12 mouse cellular contexts compared by ENCODE assay signal in the genomic region with DNA sequence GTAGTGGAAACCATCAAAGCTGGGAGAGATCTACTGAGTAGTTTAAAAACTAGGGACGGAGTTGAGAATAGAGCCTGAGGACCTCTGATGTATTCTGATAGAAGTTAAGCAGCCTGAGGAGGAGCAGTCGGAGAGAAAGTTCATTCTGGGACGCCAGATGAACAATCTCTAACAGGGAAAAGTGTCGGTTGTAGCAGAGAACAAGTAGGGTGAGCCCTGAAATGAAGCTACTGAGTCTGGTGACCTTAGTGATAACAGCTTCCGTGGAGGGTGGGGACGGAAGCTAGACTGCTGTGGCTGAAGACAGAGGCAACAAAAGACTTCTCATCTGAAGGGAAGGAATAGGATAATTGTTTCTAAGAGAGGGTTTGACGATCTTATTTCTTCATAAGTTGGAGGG. TPM values are rescaled to one million over a fixed set of nuclear protein-coding genes. Genes with fewer than 3 reads are reported as not detected.
DNase-seq lines count a peak whose midpoint lies in the region; ATAC-seq and TF ChIP-seq lines count a peak whose summit lies in the region.
"Had no signal": no experiment of that assay in that cellular context is flagged by ENCODE, and none has a peak within 500 bp of the region (broad histone marks: within the 10 kb centered on the region; RNA-seq: fewer than 3 reads in every experiment).

No protein-coding gene starts in this region.

- TF ChIP-seq CTCF in G1E (IDR thresholded peaks at IDR 0.05; ENCODE audit: low read depth, low read length) = no peak

- ATAC-seq in G1E (ENCODE audit: extremely low read depth, insufficient number of reproducible peaks, low FRiP score, poor library complexity, severe bottlenecking) = peak; percentile 79
- peak; percentile 60 for ATAC-seq in inflammation-experienced regulatory T-cells, adult 6 months

- H3K9me3 ChIP-seq in G1E (replicated peaks) = no peaks in the 10 kb centered on the region
- no peaks in the 10 kb centered on the region for H3K9me3 ChIP-seq in megakaryocyte, embryonic 14.5 days
- H3K9me3 ChIP-seq: embryonic facial prominence, embryonic 15.5 days; limb, embryonic 12.5 days had no signal

- DNase-seq in kidney, postnatal 10 days = peak; percentile 20
- DNase-seq in kidney, postnatal 4 days = no peak
- no peak for DNase-seq in G1E (ENCODE audit: low spot score)
- no peak for DNase-seq in layer of hippocampus, postnatal 36 days
- DNase-seq in layer of hippocampus, adult 9-11 months = no peak
- DNase-seq in yolk sac, embryonic 10.5 days (ENCODE audit: low spot score) = no peak
- DNase-seq: cerebellum, postnatal 14 days; retina, postnatal 1 day had no signal

- peaks cover 6% of the 10 kb centered on the region for H3K36me3 ChIP-seq in G1E (replicated peaks)
- peaks cover 38% of the 10 kb centered on the region for H3K36me3 ChIP-seq in megakaryocyte, embryonic 14.5 days (replicated peaks; ENCODE audit: low read length)
- H3K36me3 ChIP-seq: embryonic facial prominence, embryonic 15.5 days; limb, embryonic 12.5 days had no signal

- no peaks in the 10 kb centered on the region for H3K27me3 ChIP-seq in G1E (ENCODE audit: insufficient read depth, low read length)
- H3K27me3 ChIP-seq in megakaryocyte, embryonic 14.5 days (replicated peaks) = no peaks in the 10 kb centered on the region
- H3K27me3 ChIP-seq: embryonic facial prominence, embryonic 15.5 days; limb, embryonic 12.5 days had no signal

- H3K4me1 ChIP-seq in G1E (ENCODE audit: insufficient read depth, low read depth, low read length) = peaks cover 35% of the 10 kb centered on the region
- H3K4me1 ChIP-seq in megakaryocyte, embryonic 14.5 days = peaks cover 88% of the 10 kb centered on the region
- H3K4me1 ChIP-seq: embryonic facial prominence, embryonic 15.5 days had no signal

- H3K4me3 ChIP-seq in G1E (ENCODE audit: low read depth, low read length) = no peak overlapping the region
- peak overlapping the region; percentile 78 for H3K4me3 ChIP-seq in megakaryocyte, embryonic 14.5 days (replicated peaks)
- H3K4me3 ChIP-seq: embryonic facial prominence, embryonic 15.5 days; limb, embryonic 12.5 days had no signal

RNA-seq across cellular contexts. Expression of a gene that starts 47.8 kb away (rescaled TPM):
- total RNA-seq in G1E (2014; fragmentation: Nextera tagmentation) (25.8 and 27.3 TPM in 2 replicates), G1E (2017) (24.2 and 25.1 TPM in 2 replicates)
- polyA plus RNA-seq in G1E (2012) = 20.2 and 35.8 TPM in 2 replicates
- 10 to 100 TPM; 46.3 to 50.9 (median 48.2) TPM for polyA plus RNA-seq in inflammation-experienced regulatory T-cells, adult 6 months (2017; shearing (Covaris generic))
- 106 and 312 TPM in 2 replicates for polyA plus RNA-seq in megakaryocyte, embryonic 14.5 days (2012; ENCODE audit: insufficient read depth, low replicate concordance)
- total RNA-seq in layer of hippocampus, postnatal 36 days (2021) = 10 to 100 TPM; 66.1 to 67.8 TPM

RNA-seq across cellular contexts. Expression of a gene that starts 59.6 kb away (rescaled TPM):
- 240 and 241 TPM in 2 replicates for total RNA-seq in G1E (2014; fragmentation: Nextera tagmentation)
- 50.4 and 68.5 TPM in 2 replicates for total RNA-seq in G1E (2017)
- polyA plus RNA-seq in G1E (2012) = 121 and 212 TPM in 2 replicates
- polyA plus RNA-seq in inflammation-experienced regulatory T-cells, adult 6 months (2017; shearing (Covaris generic)) = 100 to 1,000 TPM; 135 to 199 (median 174) TPM
- 210 and 238 TPM in 2 replicates for polyA plus RNA-seq in megakaryocyte, embryonic 14.5 days (2012; ENCODE audit: insufficient read depth, low replicate concordance)
- total RNA-seq in layer of hippocampus, postnatal 36 days (2021) = 10 to 100 TPM; 23.9 to 29.4 TPM
